In the genomic region with DNA sequence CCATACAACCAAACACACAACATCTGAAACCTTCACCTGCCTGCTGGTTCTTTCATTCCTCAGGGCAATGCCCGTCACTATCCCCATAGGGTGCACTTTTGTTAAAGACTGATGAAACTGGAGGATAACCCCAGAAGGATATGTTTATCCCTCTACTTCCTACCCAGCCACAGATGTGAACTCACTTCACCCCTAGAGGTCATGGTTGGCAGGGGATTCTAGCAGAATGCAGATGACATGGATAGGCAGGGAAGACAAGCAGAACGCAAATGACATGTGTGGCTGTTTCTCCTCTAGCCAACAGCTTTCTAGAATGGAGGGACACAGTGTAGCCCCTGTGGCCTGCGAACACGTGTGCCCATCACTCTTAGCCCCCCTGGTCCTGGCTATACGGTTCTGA, we compare ENCODE assay signal across 21 mouse cellular contexts. TPM values are rescaled to one million over a fixed set of nuclear protein-coding genes. Genes with fewer than 3 reads are reported as not detected.
DNase-seq lines count a peak whose midpoint lies in the region; ATAC-seq and TF ChIP-seq lines count a peak whose summit lies in the region.
"Had no signal": no experiment of that assay in that cellular context is flagged by ENCODE, and none has a peak within 500 bp of the region (broad histone marks: within the 10 kb centered on the region; RNA-seq: fewer than 3 reads in every experiment).

No protein-coding gene starts in this region.

- peak; percentile 70 for ATAC-seq in common myeloid progenitor, adult 5-6 weeks (replicated peaks; ENCODE audit: low read depth, poor library complexity, severe bottlenecking)
- ATAC-seq: forebrain, embryonic 14.5 days; lung, postnatal 0 days had no signal

- H3K4me3 ChIP-seq in layer of hippocampus, adult 2 months = no peak overlapping the region
- H3K4me3 ChIP-seq: erythroblast, embryonic 14.5 days; heart, embryonic 10.5 days; hindbrain, embryonic 15.5 days; kidney, embryonic 15.5 days; limb, embryonic 12.5 days; liver, embryonic 15.5 days; megakaryocyte, embryonic 14.5 days had no signal

- DNase-seq in layer of hippocampus, adult 2 months (ENCODE audit: low spot score in 2 of 2) = no peak
- no peak for DNase-seq in layer of hippocampus, adult 9-11 months
- DNase-seq in thymus, postnatal 0 days (ENCODE audit: low spot score) = peak; percentile 66
- no peak for DNase-seq in thymus, postnatal 25 days
- DNase-seq in thymus, postnatal 36 days = peak; percentile 35 to 57
- DNase-seq in cerebellum, postnatal 10 days = no peak
- DNase-seq: cerebellum, adult 11-12 months; cerebellum, postnatal 25 days; heart, postnatal 14 days; kidney, postnatal 4 days; right cerebral cortex, adult 18-20 months had no signal

- TF ChIP-seq CTCF in layer of hippocampus, adult 2 months (conservative IDR thresholded peaks at IDR 0.05) = 0 out of 2 replicates have a peak, but pooled peaks have one; percentile 7

- H3K27ac ChIP-seq in layer of hippocampus, adult 2 months = no peak overlapping the region
- H3K27ac ChIP-seq: heart, embryonic 10.5 days; hindbrain, embryonic 15.5 days; kidney, embryonic 15.5 days; limb, embryonic 12.5 days; liver, embryonic 15.5 days had no signal

RNA-seq across cellular contexts. Expression of gene Cbfa2t3, which starts 28.5 kb away (rescaled TPM):
- 10 to 100 TPM; 38.0 to 49.8 TPM for total RNA-seq in layer of hippocampus, adult 2 months (2021)
- polyA plus RNA-seq in thymus, postnatal 0 days (2015; fragmentation: Nextera tagmentation; extraction: Ambion mirVana) = 15.2 and 16.7 TPM in 2 replicates
- 9.0 and 28.2 TPM in 2 replicates for total RNA-seq in common myeloid progenitor, adult 5-6 weeks (2017)

RNA-seq across cellular contexts. Expression of gene Acsf3, which starts 47.9 kb away (rescaled TPM):
- total RNA-seq in layer of hippocampus, adult 2 months (2021) = 10 to 100 TPM; 19.2 to 21.7 TPM
- 13.8 and 14.0 TPM in 2 replicates for polyA plus RNA-seq in thymus, postnatal 0 days (2015; fragmentation: Nextera tagmentation; extraction: Ambion mirVana)
- total RNA-seq in common myeloid progenitor, adult 5-6 weeks (2017) = 7.3 and 7.9 TPM in 2 replicates

Comparison
In these comparisons a context has a peak if more than half of its experiments do, and no peak if none do; other contexts are left out.
1. DNase-seq: peak in thymus, postnatal 0 days (single experiment) and thymus, postnatal 36 days (2 of 2); none in layer of hippocampus, adult 2 months (0 of 2), layer of hippocampus, adult 9-11 months (single experiment), thymus, postnatal 25 days (single experiment) and cerebellum, postnatal 10 days (0 of 2).